Mouse (Mus musculus) neutrophil, adult 5-6 weeks (primary cell): ENCODE data around the gene Cep68. TPM values are rescaled to one million over a fixed set of nuclear protein-coding genes. Genes with fewer than 3 reads are reported as not detected.
"Not testable (repeated sequence)": the region's sequence is repeated elsewhere in the genome, so short reads cannot be mapped to it uniquely, and the experiment has no call there.

Experiments
- ATAC-seq: fragments of 151-379, 151-347 bp; 2 replicates; pipeline ENCODE4 v1.8.0; 2017; ENCODE audit warnings: mild to moderate bottlenecking, moderate TSS enrichment; ENCODE audit not compliant: insufficient number of reproducible peaks, poor library complexity, low FRiP score, severe bottlenecking; ENCODE audit errors: extremely low read depth
- total RNA-seq: library from RNA; stranded (forward); fragments of 200-1000 nt; gene quantifications from 2 replicates; pipeline ENCODE4 v1.2.3, GENCODE M21; 2017

Gene Cep68
- total RNA-seq, 1 experiment from 2014 or later: 34.4 TPM

GRCm38 (mm10) chr11:20243214-20243913 is 5.9 kb downstream of the Cep68 start:
- ATAC-seq: no peak

GRCm38 (mm10) chr11:20242366-20243056 is 6.7 kb downstream of the Cep68 start:
- ATAC-seq: no peak

GRCm38 (mm10) chr11:20241311-20241710 is 7.9 kb downstream of the Cep68 start:
- no peak for ATAC-seq

- ATAC-seq: no peak
Measured at GRCm38 (mm10) chr11:20240331-20240730, 8.9 kb downstream of the Cep68 start.

GRCm38 (mm10) chr11:20239279-20239861 is 9.9 kb downstream of the Cep68 start:
- ATAC-seq: no peak

GRCm38 (mm10) chr11:20237976-20238375 is 11.3 kb downstream of the Cep68 start:
- ATAC-seq: no peak

GRCm38 (mm10) chr11:20237018-20237417 is 12.2 kb downstream of the Cep68 start:
- no peak for ATAC-seq

GRCm38 (mm10) chr11:20234233-20234632 is 15.0 kb downstream of the Cep68 start:
- ATAC-seq: no peak

- ATAC-seq: no peak
Measured at GRCm38 (mm10) chr11:20232016-20232755, 17.0 kb downstream of the Cep68 start.

GRCm38 (mm10) chr11:20231128-20231878 is 17.9 kb downstream of the Cep68 start:
- ATAC-seq: peak; percentile 80

GRCm38 (mm10) chr11:20230286-20230685 is 18.9 kb downstream of the Cep68 start:
- ATAC-seq: no peak

GRCm38 (mm10) chr11:20229311-20229710 is 19.9 kb downstream of the Cep68 start:
- no peak for ATAC-seq

GRCm38 (mm10) chr11:20228666-20229065 is 20.6 kb downstream of the Cep68 start:
- no peak for ATAC-seq

- no peak for ATAC-seq
Measured at GRCm38 (mm10) chr11:20225938-20226337, 23.3 kb downstream of the Cep68 start.

GRCm38 (mm10) chr11:20224196-20224595 is 25.0 kb downstream of the Cep68 start:
- ATAC-seq: no peak

GRCm38 (mm10) chr11:20221671-20222070 is 27.6 kb downstream of the Cep68 start:
- ATAC-seq: not testable (repeated sequence)

- ATAC-seq: no peak
Measured at GRCm38 (mm10) chr11:20217227-20217626, 32.0 kb downstream of the Cep68 start.

GRCm38 (mm10) chr11:20216415-20216814 is 32.8 kb downstream of the Cep68 start:
- ATAC-seq: 0 out of 2 replicates have a peak, but pooled peaks have one; percentile 35

- ATAC-seq: 0 out of 2 replicates have a peak, but pooled peaks have one; percentile 33
Measured at GRCm38 (mm10) chr11:20214779-20215178, 34.5 kb downstream of the Cep68 start.
